Mouse (Mus musculus) lung, postnatal 36 days (tissue): ENCODE results near the gene S100a7a.

ENCODE experiments used
- DNase-seq: peaks from one replicate; pipeline ENCODE4 v3.0.0; 2022; ENCODE audit warnings: mixed read lengths

Gene S100a7a

DNA sequence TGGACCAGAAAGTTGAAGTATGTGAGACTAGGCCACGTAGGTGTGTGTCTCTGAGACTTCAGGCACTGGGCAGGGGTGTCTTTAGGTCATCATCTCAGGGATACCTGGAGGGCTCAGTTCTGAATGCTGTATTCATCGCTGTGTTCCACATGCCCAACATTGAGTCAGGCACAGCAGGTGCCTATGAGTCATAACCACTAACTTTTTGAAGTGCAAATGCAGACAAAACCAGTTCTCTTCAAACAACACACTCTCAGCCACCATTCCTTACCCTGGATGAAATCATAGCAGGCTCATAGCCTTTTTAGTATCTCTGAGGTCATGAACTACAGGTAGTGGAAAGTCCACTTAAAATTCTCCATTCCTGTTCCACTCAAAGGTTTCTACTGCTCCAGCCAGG lies 24.5 kb upstream of the S100a7a start:
- DNase-seq = peak; percentile 28

- no peak for DNase-seq
Measured at GRCm38 (mm10) chr3:90631984-90632383, 21.8 kb upstream of the S100a7a start.

- no peak for DNase-seq
Measured at GRCm38 (mm10) chr3:90638511-90639275, 15.1 kb upstream of the S100a7a start.

DNA sequence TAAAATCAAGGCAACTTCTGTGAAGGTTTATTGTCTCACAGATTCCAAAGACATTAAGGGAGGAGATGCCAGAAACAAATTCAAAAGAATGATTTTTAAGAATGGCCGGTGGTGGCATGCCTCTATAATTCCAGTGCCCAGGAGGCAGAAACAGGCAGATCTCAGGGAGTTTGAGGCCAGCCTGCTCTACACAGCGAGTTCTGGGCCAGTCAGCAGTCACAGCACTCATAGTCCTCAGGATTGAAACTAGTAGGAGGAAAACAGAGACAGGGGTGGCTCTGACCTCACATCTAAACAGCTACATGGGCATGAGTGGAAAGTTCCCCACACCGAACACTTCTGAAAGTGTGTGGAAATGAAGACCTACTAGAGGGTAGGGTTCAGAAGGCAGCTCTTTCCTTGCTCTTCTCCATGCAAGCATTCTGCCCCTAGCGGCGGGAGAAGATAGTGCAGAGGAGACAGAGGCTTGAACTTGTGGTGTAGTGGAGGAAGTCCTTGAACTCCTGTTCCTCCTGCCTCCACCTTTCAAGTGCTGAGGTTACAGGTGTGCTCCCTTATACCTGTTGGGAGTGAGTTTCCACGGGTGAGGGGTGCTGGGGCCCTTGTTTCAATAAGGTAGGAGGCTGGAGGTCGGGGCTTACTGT lies 14.2 kb upstream of the S100a7a start:
- peak; percentile 64 for DNase-seq

GRCm38 (mm10) chr3:90640981-90641380 lies 12.8 kb upstream of the S100a7a start:
- DNase-seq = no peak

GRCm38 (mm10) chr3:90644220-90644619 lies 9.6 kb upstream of the S100a7a start:
- peak; percentile 83 for DNase-seq

GRCm38 (mm10) chr3:90647291-90647690 lies 6.5 kb upstream of the S100a7a start:
- no peak for DNase-seq

GRCm38 (mm10) chr3:90648981-90649380 lies 4.8 kb upstream of the S100a7a start:
- DNase-seq = no peak

- no peak for DNase-seq
Measured at GRCm38 (mm10) chr3:90649832-90650231, 4.0 kb upstream of the S100a7a start.

- DNase-seq = peak; percentile 89
Measured at GRCm38 (mm10) chr3:90652878-90653508, 824 bp upstream of the S100a7a start.

DNA sequence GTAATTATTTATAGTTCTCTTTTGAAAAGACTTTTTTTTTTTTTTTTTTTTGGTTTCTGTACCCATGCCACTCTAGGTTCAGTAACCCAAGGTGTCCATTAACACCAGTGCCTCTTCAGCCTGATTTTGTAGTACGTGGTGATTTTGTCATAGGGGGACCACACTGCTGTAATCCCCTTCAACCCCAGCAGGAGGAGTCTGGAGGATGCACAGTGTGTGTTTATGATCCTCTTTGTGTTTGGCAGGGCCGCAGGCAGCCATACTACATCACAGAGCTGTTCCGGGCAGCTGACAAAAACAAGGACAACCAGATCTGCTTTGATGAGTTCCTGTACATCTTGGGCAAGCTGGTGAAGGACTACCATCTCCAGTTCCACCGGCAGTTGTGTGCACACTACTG lies 3.6 kb downstream of the S100a7a start:
- no peak for DNase-seq

DNA sequence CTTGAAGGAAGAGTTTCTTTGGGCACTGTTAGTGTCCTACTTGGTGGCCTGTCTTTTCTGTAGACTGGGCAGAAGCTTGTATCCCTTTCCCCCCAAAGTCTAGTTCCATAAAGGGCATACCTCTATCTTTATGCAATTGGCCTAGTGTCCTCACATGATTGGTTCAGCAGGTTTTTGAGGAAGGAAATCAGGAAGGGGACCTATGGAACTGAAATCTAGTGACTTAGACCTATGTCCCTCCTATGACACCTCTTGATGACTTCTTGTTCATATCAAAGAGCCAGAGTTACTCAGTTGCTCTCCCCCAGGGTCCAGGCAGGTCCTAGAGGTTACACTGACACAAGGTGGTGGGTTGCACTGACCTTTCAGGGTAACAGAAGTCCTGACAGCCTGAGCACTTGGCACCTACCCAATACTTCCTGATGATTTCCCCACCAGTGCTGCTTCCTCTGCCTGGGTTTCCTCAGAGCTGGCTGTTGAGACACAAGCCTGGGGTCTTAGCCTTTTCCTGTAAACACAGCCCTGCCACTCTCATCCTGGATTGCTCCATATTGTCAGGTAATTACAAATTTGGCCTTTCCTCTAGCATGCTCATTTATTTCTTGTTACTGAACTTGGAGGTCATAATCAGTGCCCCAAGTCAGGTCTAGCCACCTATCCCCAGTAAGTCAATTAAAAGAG lies 5.7 kb downstream of the S100a7a start:
- no peak for DNase-seq

DNA sequence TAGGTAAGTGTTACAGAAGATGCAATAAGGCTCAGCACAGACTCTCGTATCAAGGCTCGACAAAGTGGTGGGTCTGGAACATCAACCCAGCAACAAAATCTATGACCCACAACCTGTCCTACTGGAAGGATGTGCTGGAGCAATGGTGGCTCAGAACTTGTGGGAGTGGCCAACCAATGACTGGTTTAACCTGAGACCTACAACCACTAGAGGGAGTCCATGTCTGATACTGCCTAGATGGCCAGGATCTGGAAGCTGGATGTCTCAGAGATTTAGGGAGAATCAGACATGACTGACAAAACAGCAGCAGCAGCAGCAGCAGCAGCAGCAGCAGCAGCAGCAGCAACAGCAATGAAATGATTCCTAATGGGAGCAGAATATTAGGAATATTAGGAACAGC lies 10.4 kb downstream of the S100a7a start:
- DNase-seq = peak; percentile 55

DNA sequence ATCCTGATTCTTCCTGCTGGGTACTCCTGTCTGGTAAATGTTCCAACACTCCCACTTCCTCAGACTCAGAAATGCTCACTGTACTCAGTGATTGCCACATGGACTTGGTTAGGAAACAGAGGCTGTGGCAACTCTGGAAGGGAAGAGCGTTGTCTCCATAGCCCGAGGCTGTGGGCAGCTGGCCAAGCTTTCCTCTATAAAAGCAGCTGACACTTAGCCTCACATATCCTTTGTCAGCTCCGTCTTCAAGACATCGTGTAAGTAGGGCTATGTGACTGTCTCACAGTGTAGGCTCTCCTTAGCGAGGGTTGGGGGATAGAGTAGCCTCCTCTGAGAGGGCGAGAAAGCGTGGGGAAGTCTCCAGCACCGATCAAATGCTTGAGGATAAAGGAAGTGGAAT lies 15.0 kb downstream of the S100a7a start, which contains the start of gene S100a8:
TSS of gene S100a8 (plus strand) at position 133 of the 400 bp plus-strand sequence.
- peak; percentile 69 for DNase-seq

- DNase-seq = no peak
Measured at GRCm38 (mm10) chr3:90678656-90679055, 24.8 kb downstream of the S100a7a start.

DNA sequence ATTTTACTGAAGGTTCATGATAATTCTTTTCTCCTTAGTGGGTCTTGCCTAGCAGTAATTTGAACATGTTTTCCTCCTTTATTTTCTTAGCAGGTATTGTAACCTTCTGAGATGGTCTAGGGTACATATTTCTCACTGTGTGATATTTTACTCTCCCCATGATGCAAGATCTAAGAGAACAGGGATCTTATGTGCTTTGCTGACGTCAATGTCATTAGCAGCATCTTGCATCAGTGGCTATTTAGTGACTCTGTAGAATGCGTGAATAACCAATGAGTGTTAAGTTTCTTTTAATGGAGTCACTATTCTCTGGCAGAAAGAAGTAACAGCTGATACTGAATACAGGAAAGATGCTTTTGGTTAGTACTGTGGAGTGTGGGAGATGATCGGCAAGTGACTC lies 30.1 kb downstream of the S100a7a start:
- no peak for DNase-seq

DNA sequence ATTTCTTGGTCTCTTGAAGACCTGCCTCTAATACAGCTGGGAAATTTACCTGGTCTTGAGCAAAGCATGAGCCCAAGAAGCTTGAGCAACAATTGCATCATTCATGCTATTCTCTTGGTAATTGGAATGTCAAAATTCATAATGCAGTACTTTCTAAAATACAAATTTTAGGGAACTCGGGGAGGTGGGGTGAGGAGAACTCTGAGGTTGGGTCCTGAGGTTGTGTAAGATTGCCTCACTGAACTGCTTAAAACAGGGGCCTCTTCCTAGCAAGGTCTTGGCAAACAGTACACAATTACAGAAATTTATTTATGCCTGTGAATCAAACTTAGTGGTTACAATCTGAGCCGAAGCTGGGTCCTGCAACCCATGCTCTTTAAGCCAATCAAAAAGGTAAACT lies 33.0 kb downstream of the S100a7a start:
- no peak for DNase-seq

DNA sequence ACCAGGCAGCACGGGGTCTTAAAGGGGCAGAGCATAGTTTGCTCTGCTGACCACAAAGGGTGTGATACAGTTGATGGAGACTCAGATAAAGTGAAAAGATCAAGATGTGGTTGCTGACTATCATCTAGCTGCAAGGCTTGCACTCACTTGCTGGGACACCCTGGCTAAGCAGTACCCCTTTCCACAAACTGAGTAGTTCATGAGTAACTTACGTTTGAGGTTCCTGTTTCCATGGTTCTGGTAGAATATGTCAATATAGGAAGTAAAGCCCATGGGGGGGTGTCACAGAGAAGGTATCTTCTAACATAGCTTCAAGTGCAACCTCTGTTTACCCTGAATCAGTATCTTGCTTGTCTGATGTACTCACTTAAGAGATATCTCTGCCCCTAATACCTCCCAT lies 39.7 kb downstream of the S100a7a start:
- DNase-seq = no peak

DNA sequence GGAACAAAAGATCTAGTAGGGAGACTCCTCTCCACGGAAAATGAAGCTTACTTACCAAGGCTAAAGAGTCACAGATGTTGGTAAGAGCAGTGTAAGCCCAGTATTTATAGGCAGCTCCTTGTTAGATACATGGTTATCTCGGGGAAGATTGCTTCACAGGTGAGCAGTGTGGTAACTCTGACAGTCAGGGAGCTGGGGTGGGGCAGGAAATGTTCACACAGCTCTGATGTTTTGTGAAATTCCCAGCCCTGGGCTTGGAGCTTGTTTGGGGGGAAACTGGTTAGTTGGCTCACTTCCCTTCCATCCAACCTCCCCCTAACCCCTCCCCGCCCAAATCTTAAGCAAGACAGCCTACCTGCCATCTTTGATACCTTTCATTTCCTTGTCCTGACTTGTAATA lies 41.8 kb downstream of the S100a7a start, which contains the start of gene S100a9:
TSS of gene S100a9 (minus strand) at position 109 of the 400 bp plus-strand sequence.
- no peak for DNase-seq

DNA sequence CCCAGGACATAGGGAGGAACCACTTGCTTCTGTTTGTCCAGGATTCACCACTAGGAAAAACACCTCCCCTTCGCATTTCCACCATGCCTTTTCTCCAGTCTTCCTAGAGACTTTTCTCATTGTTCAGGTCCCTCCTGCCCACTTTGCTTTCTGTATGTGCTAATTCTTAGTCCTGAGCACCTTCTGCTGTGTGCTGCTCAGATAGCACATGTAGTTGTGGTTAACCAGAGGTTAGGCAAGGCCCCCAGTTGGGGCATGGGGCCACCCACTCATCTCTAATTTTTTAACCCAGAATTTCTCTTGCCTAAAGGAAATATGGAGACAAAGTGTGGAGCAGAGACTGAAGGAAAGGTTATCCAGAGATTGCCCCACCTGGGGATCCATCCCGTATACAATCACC lies 48.4 kb downstream of the S100a7a start:
- no peak for DNase-seq
